Mouse (Mus musculus) adrenal gland, postnatal 10 days (tissue): ENCODE measurements at regions not wholly inside any gene's neighbourhood (a gene's known extent, or its start where the extent isn't known, plus 50 kb on each side); places are given as distances from the start of the nearest gene placed in this dataset.

Experiments
- DNase-seq: peaks from one replicate; pipeline ENCODE4 v3.0.0; 2021; ENCODE audit warnings: mixed read lengths

GRCm38 (mm10) chr13:15802043-15802795 is 209.4 kb upstream of the Inhba start:
- peak; percentile 16 for DNase-seq

- DNase-seq: no peak
Observed at GRCm38 (mm10) chr13:15803965-15804364, 207.7 kb upstream of the Inhba start.

DNA sequence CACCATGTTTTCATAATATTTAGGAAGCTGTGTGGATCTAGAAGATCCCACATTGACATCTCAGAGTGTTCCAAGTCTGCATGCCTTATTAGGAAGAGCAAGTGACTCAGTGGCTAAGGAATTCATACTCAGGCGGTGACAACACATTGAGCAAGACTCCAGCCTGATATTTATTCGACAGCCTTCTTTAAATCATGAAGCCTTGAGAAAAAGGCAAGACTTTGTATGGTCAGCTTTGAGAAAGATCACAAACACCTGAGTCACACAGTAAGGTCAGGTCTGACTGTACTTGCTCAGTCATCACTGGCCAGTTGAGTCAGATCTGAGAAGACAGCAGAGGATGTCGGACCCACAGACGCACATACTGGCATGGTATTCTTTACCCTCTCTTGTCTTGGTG is 204.7 kb upstream of the Inhba start:
- DNase-seq: no peak

- no peak for DNase-seq
Observed at GRCm38 (mm10) chr13:15822261-15822850, 189.3 kb upstream of the Inhba start.

DNA sequence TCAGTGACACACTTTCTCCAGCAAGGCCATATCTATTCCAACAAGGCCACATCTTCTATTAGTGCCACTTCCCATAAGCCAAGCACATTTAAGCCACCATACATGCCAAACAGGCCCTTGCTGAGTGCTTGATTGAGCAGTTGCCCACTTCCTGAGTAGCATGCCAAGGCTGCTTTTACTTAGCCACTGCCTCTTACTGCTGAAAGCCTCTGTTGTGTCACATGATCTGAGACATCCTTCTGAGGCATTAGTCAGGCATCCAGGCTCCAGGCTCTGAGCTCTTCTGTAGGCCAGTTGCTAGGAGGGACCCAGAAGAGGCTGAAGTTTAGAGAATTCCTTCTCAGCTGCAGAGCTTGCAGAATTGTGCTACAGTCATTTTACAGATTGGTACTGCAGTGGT is 165.8 kb upstream of the Inhba start:
- DNase-seq: no peak

DNA sequence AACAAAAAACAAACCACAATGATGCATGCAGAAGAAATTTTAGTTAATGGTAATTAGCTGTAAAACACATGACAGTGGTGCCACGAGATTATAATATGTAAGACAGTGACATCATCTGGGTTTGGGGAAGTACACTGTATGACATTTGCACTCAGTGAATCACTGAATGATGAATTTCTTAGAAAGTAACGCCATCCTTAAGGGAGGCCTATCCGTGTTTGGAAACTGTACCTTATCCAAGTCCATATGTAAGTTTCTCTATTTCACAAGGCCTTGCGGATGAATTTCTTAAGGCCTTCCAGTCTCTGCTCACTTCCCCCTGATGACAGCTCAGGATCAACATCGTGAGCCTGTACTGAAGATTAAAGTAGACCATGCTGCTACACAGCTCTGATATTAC is 163.6 kb upstream of the Inhba start:
- DNase-seq: no peak

GRCm38 (mm10) chr13:15849129-15849528 is 162.5 kb upstream of the Inhba start:
- DNase-seq: no peak

- DNase-seq: no peak
Observed at GRCm38 (mm10) chr13:15850358-15850757, 161.3 kb upstream of the Inhba start.

- DNase-seq: no peak
Observed at GRCm38 (mm10) chr13:15853022-15853566, 158.6 kb upstream of the Inhba start.

DNA sequence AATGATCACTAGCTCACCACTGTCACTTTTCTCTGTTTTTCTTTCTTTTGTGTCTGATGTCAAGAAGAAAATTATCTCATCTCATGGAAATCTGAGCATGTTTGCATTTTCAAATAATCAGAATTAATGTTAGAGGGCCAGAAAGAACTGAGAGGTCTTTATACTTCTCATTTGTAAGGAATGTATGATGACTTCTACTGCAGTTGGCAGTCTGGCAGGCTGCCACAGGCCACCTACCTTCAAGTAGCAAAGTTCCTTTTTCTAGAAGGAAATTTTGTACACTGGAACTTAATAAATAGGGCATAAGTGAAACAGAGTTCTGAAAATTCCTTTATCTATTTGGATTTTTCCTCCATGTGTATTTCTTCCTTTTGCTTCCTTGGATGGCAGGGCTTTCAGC is 148.7 kb upstream of the Inhba start:
- no peak for DNase-seq

DNA sequence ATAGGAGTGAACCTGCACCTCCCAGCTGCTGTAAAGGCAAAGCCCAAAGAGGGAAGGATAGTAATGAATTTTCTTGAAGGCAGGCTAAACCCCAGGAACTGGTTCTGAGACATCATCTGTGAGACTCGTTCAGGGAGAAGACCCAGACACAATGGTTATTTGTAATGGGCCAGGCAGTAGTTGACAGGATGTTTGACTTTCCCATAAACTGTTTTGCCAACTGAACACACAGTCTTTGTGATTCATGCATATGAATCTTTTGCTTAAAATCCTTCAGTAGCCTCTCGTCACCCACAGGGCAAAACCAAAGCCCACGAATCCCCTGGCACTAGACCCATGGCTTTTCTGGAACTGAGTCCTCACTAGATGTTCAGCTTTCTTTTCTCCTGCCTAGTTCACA is 148.3 kb upstream of the Inhba start:
- DNase-seq: no peak

GRCm38 (mm10) chr13:15867046-15867561 is 144.5 kb upstream of the Inhba start:
- no peak for DNase-seq

- no peak for DNase-seq
Observed at GRCm38 (mm10) chr13:15877606-15878005, 134.0 kb upstream of the Inhba start.

GRCm38 (mm10) chr13:15879576-15879975 is 132.1 kb upstream of the Inhba start:
- no peak for DNase-seq

GRCm38 (mm10) chr13:15890794-15891193 is 120.9 kb upstream of the Inhba start:
- DNase-seq: no peak

GRCm38 (mm10) chr13:15891403-15891802 is 120.2 kb upstream of the Inhba start:
- no peak for DNase-seq

DNA sequence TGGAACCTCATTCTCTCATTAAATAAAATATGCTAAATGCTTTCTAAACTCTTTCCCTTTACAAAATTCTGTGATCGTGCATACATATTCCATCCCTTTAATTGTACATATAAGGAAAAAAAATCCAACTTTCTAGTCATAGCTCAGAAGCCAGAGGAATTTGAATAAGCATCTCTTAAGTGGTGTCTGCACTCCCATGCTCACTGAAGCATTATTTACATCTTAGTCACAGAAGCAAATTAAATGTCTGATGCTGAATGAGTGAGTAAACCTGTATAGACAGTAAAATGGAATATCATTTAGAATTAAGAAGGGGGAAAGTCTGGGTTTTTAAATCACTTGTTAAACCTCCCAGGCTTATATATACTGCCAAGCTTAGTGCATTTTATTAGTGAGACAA is 113.5 kb upstream of the Inhba start:
- DNase-seq: no peak

DNA sequence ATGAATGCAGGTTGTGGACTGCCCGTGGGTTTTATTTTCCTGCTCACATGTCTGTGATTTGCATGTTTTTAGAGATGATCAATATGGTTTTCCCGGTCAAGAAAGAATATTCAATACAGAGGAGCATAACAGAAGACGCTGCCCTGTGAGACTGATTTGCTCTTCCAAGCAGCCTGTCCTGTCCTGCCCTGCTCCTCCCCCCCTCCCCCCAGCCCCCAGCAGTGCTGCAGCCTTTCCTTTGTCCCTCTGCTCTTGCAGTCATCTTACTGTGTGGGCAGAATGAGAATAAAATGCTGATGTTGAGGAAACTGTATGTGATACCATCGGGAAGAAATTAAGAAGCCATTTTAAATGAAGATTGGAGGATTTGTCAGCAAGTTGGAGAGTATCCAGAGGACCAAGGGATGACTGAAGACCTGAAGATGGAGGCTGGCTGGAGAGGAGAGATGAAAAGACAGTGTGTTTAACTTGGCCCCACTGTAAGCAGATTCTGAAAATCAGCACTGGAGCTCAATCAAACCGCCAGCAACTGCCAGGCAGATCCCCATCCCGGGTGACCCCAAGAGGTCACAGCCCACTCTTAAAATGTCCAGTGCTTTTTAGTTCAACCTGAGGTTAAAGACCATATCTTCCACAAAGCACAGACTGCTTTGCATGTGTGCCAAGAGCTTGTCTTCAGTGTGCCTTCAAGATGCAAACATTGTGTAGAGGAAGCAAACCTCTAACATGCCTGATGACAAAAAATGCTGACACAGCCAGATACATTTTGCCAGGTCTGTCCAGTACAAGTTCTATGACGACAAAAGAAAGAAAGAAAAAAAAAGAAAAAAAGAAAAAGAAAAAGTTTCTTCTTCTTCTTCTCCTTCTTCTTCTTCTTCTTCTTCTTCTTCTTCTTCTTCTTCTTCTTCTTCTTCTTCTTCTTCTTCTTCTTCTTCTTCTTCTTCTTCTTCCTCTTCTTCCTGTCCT is 109.7 kb upstream of the Inhba start:
- no peak for DNase-seq

- DNase-seq: no peak
Observed at GRCm38 (mm10) chr13:15907806-15908205, 103.8 kb upstream of the Inhba start.

DNA sequence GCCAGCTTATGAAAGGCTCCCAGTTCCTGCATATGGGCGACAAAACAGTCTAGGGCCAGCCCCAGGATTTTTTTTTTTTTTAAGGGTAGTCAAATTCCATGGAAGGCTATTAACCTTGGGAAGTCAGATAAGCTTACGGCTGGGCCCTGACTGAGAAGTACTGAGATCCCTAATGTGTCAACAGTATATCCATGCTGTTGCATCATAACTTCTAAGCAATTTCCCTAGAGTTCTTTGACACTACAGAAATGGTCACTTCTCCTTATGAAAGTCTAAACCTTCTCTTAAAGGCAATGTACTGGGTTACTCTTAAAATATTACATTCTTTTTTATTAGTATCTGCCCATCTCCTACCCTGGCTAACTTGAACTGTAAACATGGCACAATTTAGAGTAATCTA is 101.1 kb upstream of the Inhba start:
- DNase-seq: no peak

- DNase-seq: no peak
Observed at GRCm38 (mm10) chr13:15911263-15911662, 100.4 kb upstream of the Inhba start.

DNA sequence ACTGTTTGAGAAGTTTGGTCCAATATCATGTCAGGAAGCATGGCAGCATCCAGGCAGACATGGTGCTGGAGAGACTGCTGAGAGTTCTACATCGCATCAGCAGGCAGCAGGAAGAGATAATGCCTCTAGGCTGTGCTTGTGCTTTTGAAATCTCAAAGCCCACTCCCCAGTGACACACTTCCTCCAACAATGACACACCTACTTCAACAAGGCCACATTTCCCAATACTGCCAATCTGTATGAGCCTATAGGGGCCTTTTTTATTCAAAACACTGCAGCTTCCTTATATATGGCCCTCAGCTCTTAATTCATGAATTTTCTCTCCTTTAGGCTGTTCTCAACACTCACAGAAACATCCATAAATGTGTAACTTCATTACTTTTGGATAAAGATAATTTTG is 97.4 kb upstream of the Inhba start:
- no peak for DNase-seq

DNA sequence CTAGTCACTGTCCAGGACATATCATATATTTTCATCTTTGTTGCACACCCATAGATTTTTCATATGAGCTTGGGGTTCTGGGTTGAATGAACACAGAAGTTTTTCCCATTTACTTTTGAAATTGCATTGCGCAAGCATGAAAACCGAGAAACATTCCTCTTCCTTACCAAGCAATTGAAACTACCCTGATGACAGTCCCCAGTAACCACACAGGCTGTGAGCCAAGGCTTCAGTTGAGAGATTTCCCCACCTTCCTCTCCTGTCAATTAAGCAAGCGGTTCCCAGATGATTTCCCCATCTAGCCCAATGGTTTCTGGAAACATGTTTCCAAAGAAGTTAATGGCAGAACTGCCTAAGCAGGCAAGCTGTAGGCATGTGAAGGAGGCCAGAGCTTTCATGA is 81.8 kb upstream of the Inhba start:
- peak; percentile 47 for DNase-seq
